Mouse (Mus musculus) forebrain, embryonic 16.5 days (tissue): ENCODE measurements around the gene 1700015G11Rik. TPM values are rescaled to one million over a fixed set of nuclear protein-coding genes. Genes with fewer than 3 reads are reported as not detected.
A peak's percentile ranks its signal among the peaks of the same experiment; 100 is the strongest.

ENCODE experiments used
- ATAC-seq: fragments of 200-750 bp; cut with Nextera tagmentation; 2 replicates; pipeline ENCODE4 v1.8.0; 2017; ENCODE audit warnings: mild to moderate bottlenecking, moderate library complexity
- H3K27ac ChIP-seq: fragments of 300-500 bp; sonication (generic); 2 replicates; pipeline ENCODE4 v1.5.1; 2014; ENCODE audit warnings: low read length, control low read depth
- H3K27me3 ChIP-seq: fragments of 300-500 bp; sonication (generic); replicated peaks from 2 replicates; pipeline ENCODE4 v1.6.1; 2014; ENCODE audit warnings: low read length; ENCODE audit not compliant: control insufficient read depth, insufficient read depth
- H3K36me3 ChIP-seq: fragments of 300-500 bp; sonication (generic); 2 replicates; pipeline ENCODE4 v1.6.1; 2014; ENCODE audit not compliant: control insufficient read depth, insufficient read depth
- H3K4me1 ChIP-seq: fragments of 300-500 bp; sonication (generic); replicated peaks from 2 replicates; pipeline ENCODE4 v1.6.1; 2014; ENCODE audit warnings: low read length; ENCODE audit not compliant: control insufficient read depth, insufficient read depth
- H3K4me2 ChIP-seq: fragments of 300-500 bp; sonication (generic); 2 replicates; pipeline ENCODE4 v1.6.1; 2014; ENCODE audit warnings: mild to moderate bottlenecking, low read length, control low read depth
- H3K4me3 ChIP-seq: fragments of 300-500 bp; sonication (generic); replicated peaks from 2 replicates; pipeline ENCODE4 v1.5.1; 2014; ENCODE audit warnings: mild to moderate bottlenecking, low read length, control low read depth
- H3K9ac ChIP-seq: fragments of 300-500 bp; sonication (generic); replicated peaks from 2 replicates; pipeline ENCODE4 v1.6.1; 2014; ENCODE audit warnings: low read depth, low read length, control low read depth
- H3K9me3 ChIP-seq: fragments of 300-500 bp; sonication (generic); 2 replicates; pipeline ENCODE4 v1.6.1; 2016; ENCODE audit warnings: low read length; ENCODE audit not compliant: control insufficient read depth
- WGBS: fragments of 180-500 bp; shearing (Covaris S2); extraction: QIAGEN DNeasy Blood & Tissue Kit; methylation state at CpG from one replicate; pipeline ENCODE4 v1.1.7; 2014; 5-methylcytosine and 5-hydroxymethylcytosine counted together
- polyA plus RNA-seq: library from polyadenylated mRNA; unstranded; fragments of >200 nt; fragmentation: Nextera tagmentation; extraction: Ambion mirVana; gene quantifications from 2 replicates; pipeline ENCODE4 v1.2.1, GENCODE M21; 2015

1700015G11Rik gene
- polyA plus RNA-seq, 1 experiment from 2014 or later, result not detected

- WGBS, result 60% methylated on average over 2 of the region's 2 CpGs
- no peak overlapping the region for H3K4me3 ChIP-seq
These were observed 42.0 kb downstream of the 1700015G11Rik start for GRCm38 (mm10) chr7:51973526-51973925.

GRCm38 (mm10) chr7:51973091-51973490 lies 42.4 kb downstream of the 1700015G11Rik start:
- 0 out of 2 replicates have a peak, but pooled peaks have one; percentile 11 for ATAC-seq
- H3K4me1 ChIP-seq, result peaks cover 8% of the 10 kb centered on the region
- no peak overlapping the region for H3K27ac ChIP-seq
- H3K27me3 ChIP-seq, result no peaks in the 10 kb centered on the region
- no peak overlapping the region for H3K9ac ChIP-seq
- 59% methylated on average over 5 of the region's 5 CpGs for WGBS
- H3K36me3 ChIP-seq, result no peaks in the 10 kb centered on the region
- no peak overlapping the region for H3K4me3 ChIP-seq
- no peaks in the 10 kb centered on the region for H3K9me3 ChIP-seq
- no peak overlapping the region for H3K4me2 ChIP-seq

More at GRCm38 (mm10) chr7:51973526-51973925, 42.0 kb downstream of the 1700015G11Rik start:
- H3K27me3 ChIP-seq, result no peaks in the 10 kb centered on the region
- H3K27ac ChIP-seq, result no peak overlapping the region
- no peaks in the 10 kb centered on the region for H3K36me3 ChIP-seq
- no peak overlapping the region for H3K9ac ChIP-seq
- ATAC-seq, result no peak
- peaks cover 8% of the 10 kb centered on the region for H3K4me1 ChIP-seq
- no peak overlapping the region for H3K4me2 ChIP-seq
- H3K9me3 ChIP-seq, result no peaks in the 10 kb centered on the region

- Histone ChIP-seq H3K27me3 (no peaks in the 10 kb centered on the region), H3K9ac (no peak overlapping the region), H3K4me1 (peaks cover 8% of the 10 kb centered on the region), H3K4me3 (no peak overlapping the region), H3K36me3 (no peaks in the 10 kb centered on the region), H3K4me2 (no peak overlapping the region), H3K9me3 (no peaks in the 10 kb centered on the region), H3K27ac (no peak overlapping the region)
- peak; percentile 74 for ATAC-seq
- whole genome bisulfite sequencing, result 31% methylated on average over 6 of the region's 6 CpGs
These were observed 43.2 kb downstream of the 1700015G11Rik start for GRCm38 (mm10) chr7:51972252-51972855.

- Histone ChIP-seq H3K36me3 (no peaks in the 10 kb centered on the region), H3K4me2 (no peak overlapping the region), H3K4me1 (0 out of 2 replicates have a peak, but pooled peaks cover 2% of the 10 kb centered on the region), H3K4me3 (no peak overlapping the region), H3K27me3 (no peaks in the 10 kb centered on the region), H3K9me3 (no peaks in the 10 kb centered on the region), H3K9ac (no peak overlapping the region), H3K27ac (no peak overlapping the region)
- ATAC-seq, result no peak
These were observed 46.1 kb downstream of the 1700015G11Rik start for GRCm38 (mm10) chr7:51969379-51969778.

- Histone ChIP-seq H3K4me2 (no peak overlapping the region), H3K27ac (no peak overlapping the region), H3K4me3 (no peak overlapping the region), H3K4me1 (0 out of 2 replicates have a peak, but pooled peaks cover 2% of the 10 kb centered on the region), H3K9me3 (no peaks in the 10 kb centered on the region), H3K36me3 (no peaks in the 10 kb centered on the region), H3K9ac (no peak overlapping the region), H3K27me3 (no peaks in the 10 kb centered on the region)
- WGBS, result 81% methylated on average over 4 of the region's 4 CpGs
- no peak for ATAC-seq
These were observed 47.9 kb downstream of the 1700015G11Rik start for GRCm38 (mm10) chr7:51967581-51967980.

- no peak for ATAC-seq
- WGBS, result 96% methylated on average over 7 of the region's 7 CpGs
These were observed 50.8 kb downstream of the 1700015G11Rik start for GRCm38 (mm10) chr7:51964681-51965080.

GRCm38 (mm10) chr7:51962219-51962952 lies 53.1 kb downstream of the 1700015G11Rik start:
- ATAC-seq, result peak; percentile 71
- H3K4me3 ChIP-seq, result no peak overlapping the region
- no peaks in the 10 kb centered on the region for H3K9me3 ChIP-seq
- 0 out of 2 replicates have a peak, but pooled peaks cover 5% of the 10 kb centered on the region for H3K4me1 ChIP-seq
- WGBS, result 31% methylated on average over 10 of the region's 10 CpGs
- no peak overlapping the region for H3K9ac ChIP-seq
- no peaks in the 10 kb centered on the region for H3K27me3 ChIP-seq
- no peak overlapping the region for H3K27ac ChIP-seq
- H3K4me2 ChIP-seq, result no peak overlapping the region
- no peaks in the 10 kb centered on the region for H3K36me3 ChIP-seq

More at GRCm38 (mm10) chr7:51964681-51965080, 50.8 kb downstream of the 1700015G11Rik start:
- Histone ChIP-seq H3K4me3 (no peak overlapping the region), H3K27me3 (no peaks in the 10 kb centered on the region), H3K36me3 (no peaks in the 10 kb centered on the region), H3K4me1 (0 out of 2 replicates have a peak, but pooled peaks cover 5% of the 10 kb centered on the region), H3K27ac (no peak overlapping the region), H3K4me2 (no peak overlapping the region), H3K9ac (no peak overlapping the region), H3K9me3 (no peaks in the 10 kb centered on the region)

Other genes with a start within 250 kb of the 1700015G11Rik start
- 15.8 and 17.8 TPM in 2 replicates for gene Gas2, start 153.7 kb downstream of the 1700015G11Rik start, polyA plus RNA-seq
- gene Fancf, start 153.5 kb downstream of the 1700015G11Rik start, polyA plus RNA-seq, result 8.5 and 9.4 TPM in 2 replicates
- 26.6 and 27.5 TPM in 2 replicates for gene Svip, start 9.7 kb downstream of the 1700015G11Rik start, polyA plus RNA-seq